Mouse (Mus musculus): ENCODE measurements around the gene Plekha4. TPM values are rescaled to one million over a fixed set of nuclear protein-coding genes. Genes with fewer than 3 reads are reported as not detected.

The Plekha4 gene
- total RNA-seq, 2 experiments from 2014 or later, result 0.83 to 1.5 TPM

Other genes starting within 250 kb of the Plekha4 start
- gene Slc6a21, start 248.8 kb upstream of the Plekha4 start, total RNA-seq (2021), result not detected
- gene Trpm4, start 192.6 kb upstream of the Plekha4 start, total RNA-seq (2021), result 10 to 100 TPM; 14.8 to 15.5 TPM
- under 1 TPM; 0.50 to 0.69 TPM for gene Hrc, start 191.0 kb upstream of the Plekha4 start, total RNA-seq (2021)
- 100 to 1,000 TPM; 133 TPM for gene Ppfia3, start 159.3 kb upstream of the Plekha4 start, total RNA-seq (2021)
- 100 to 1,000 TPM; 148 to 157 TPM for gene Lin7b, start 155.7 kb upstream of the Plekha4 start, total RNA-seq (2021)
- 100 to 1,000 TPM; 386 to 456 TPM for gene Snrnp70, start 130.6 kb upstream of the Plekha4 start, total RNA-seq (2021)
- not detected for gene Kcna7, start 120.7 kb upstream of the Plekha4 start, total RNA-seq (2021)
- gene Ntf5, start 112.6 kb upstream of the Plekha4 start, total RNA-seq (2021), result under 1 TPM in 1 of 2 experiments, not detected in 1; 0.31 TPM
- under 1 TPM in 1 of 2 experiments, not detected in 1; 0.69 TPM for gene Lhb, start 105.5 kb upstream of the Plekha4 start, total RNA-seq (2021)
- 10 to 100 TPM; 17.7 to 18.7 TPM for gene Gys1, start 91.5 kb upstream of the Plekha4 start, total RNA-seq (2021)
- gene Ruvbl2, start 88.2 kb upstream of the Plekha4 start, total RNA-seq (2021), result 10 to 100 TPM; 30.4 to 45.0 TPM
- gene Ftl1, start 66.4 kb upstream of the Plekha4 start, total RNA-seq (2021), result 100 to 1,000 TPM; 300 to 331 TPM
- 10 to 100 TPM; 90.2 to 90.6 TPM for gene Bax, start 59.4 kb upstream of the Plekha4 start, total RNA-seq (2021)
- gene Tulp2, start 44.5 kb upstream of the Plekha4 start, total RNA-seq (2021), result not detected
- gene Gm45808, start 39.5 kb upstream of the Plekha4 start, total RNA-seq (2021), result under 1 TPM; 0.57 to 0.62 TPM
- 1 to 10 TPM; 2.8 TPM for gene Dhdh, start 37.5 kb upstream of the Plekha4 start, total RNA-seq (2021)
- gene Nucb1, start 15.9 kb upstream of the Plekha4 start, total RNA-seq (2021), result 100 to 1,000 TPM in 1 of 2 experiments, 10 to 100 TPM in 1; 97.1 to 109 TPM
- gene Ppp1r15a, start 62 bp upstream of the Plekha4 start, total RNA-seq (2021), result 10 to 100 TPM; 27.8 to 29.5 TPM
- not detected for gene Hsd17b14, start 28.6 kb downstream of the Plekha4 start, total RNA-seq (2021)
- gene Bcat2, start 43.8 kb downstream of the Plekha4 start, total RNA-seq (2021), result 10 to 100 TPM; 21.4 to 27.2 TPM
- gene Fgf21, start 89.2 kb downstream of the Plekha4 start, total RNA-seq (2021), result not detected
- not detected for gene Fut1, start 91.0 kb downstream of the Plekha4 start, total RNA-seq (2021)
- under 1 TPM in 1 of 2 experiments, not detected in 1; 0.23 TPM for gene Izumo1, start 95.5 kb downstream of the Plekha4 start, total RNA-seq (2021)
- gene Rasip1, start 101.2 kb downstream of the Plekha4 start, total RNA-seq (2021), result 10 to 100 TPM in 1 of 2 experiments, 1 to 10 TPM in 1; 9.3 to 10.3 TPM
- 1 to 10 TPM; 1.7 to 1.8 TPM for gene Mamstr, start 113.6 kb downstream of the Plekha4 start, total RNA-seq (2021)
- under 1 TPM; 0.30 to 0.67 TPM for gene Fut2, start 140.1 kb downstream of the Plekha4 start, total RNA-seq (2021)
- gene Ntn5, start 157.7 kb downstream of the Plekha4 start, total RNA-seq (2021), result under 1 TPM; 0.67 to 0.94 TPM
- under 1 TPM; 0.24 to 0.41 TPM for gene Sec1, start 168.1 kb downstream of the Plekha4 start, total RNA-seq (2021)
- 100 to 1,000 TPM; 110 to 123 TPM for gene Car11, start 173.5 kb downstream of the Plekha4 start, total RNA-seq (2021)
- 10 to 100 TPM; 49.7 to 59.1 TPM for gene Dbp, start 178.8 kb downstream of the Plekha4 start, total RNA-seq (2021)
- gene Rpl18, start 189.1 kb downstream of the Plekha4 start, total RNA-seq (2021), result 100 to 1,000 TPM; 423 to 452 TPM
- 10 to 100 TPM; 30.5 to 31.4 TPM for gene Sphk2, start 191.7 kb downstream of the Plekha4 start, total RNA-seq (2021)
- gene Fam83e, start 194.9 kb downstream of the Plekha4 start, total RNA-seq (2021), result under 1 TPM; 0.48 to 0.60 TPM
- not detected for gene Spaca4, start 199.5 kb downstream of the Plekha4 start, total RNA-seq (2021)

Data from layer of hippocampus, postnatal 14 days (tissue).